Mouse (Mus musculus): ENCODE results near the gene Rbm10. TPM values are rescaled to one million over a fixed set of nuclear protein-coding genes. Genes with fewer than 3 reads are reported as not detected.

The Rbm10 gene
- 19.5 and 19.8 TPM in 2 replicates for polyA plus RNA-seq (2012; rRNA removed)

GRCm38 (mm10) chrX:20617176-20617902 is at the start of gene Rbm10, which contains the start of gene Ndufb11:
TSS of gene Rbm10 (plus strand) at chrX:20617503.
TSS of gene Ndufb11 (minus strand) at chrX:20617619.

GRCm38 (mm10) chrX:20658026-20658652 is 40.8 kb downstream of the Rbm10 start, which contains the start of gene Uba1:
TSS of gene Uba1 (plus strand) at chrX:20658326.

GRCm38 (mm10) chrX:20687519-20688067 is 70.3 kb downstream of the Rbm10 start, which contains the start of gene Cdk16:
TSS of gene Cdk16 (plus strand) at chrX:20687954.

Other genes with a start within 250 kb of the Rbm10 start
- gene Jade3, start 191.8 kb upstream of the Rbm10 start, polyA plus RNA-seq (2012; rRNA removed): 1.8 TPM in 2 replicates
- gene Rgn, start 67.7 kb upstream of the Rbm10 start, polyA plus RNA-seq (2012; rRNA removed): 288 and 463 TPM in 2 replicates
- gene Ndufb11, start 116 bp downstream of the Rbm10 start, polyA plus RNA-seq (2012; rRNA removed): 141 and 146 TPM in 2 replicates
- gene Uba1, start 40.8 kb downstream of the Rbm10 start, polyA plus RNA-seq (2012; rRNA removed): 72.0 and 81.3 TPM in 2 replicates
- 40.4 and 44.9 TPM in 2 replicates for gene Cdk16, start 70.5 kb downstream of the Rbm10 start, polyA plus RNA-seq (2012; rRNA removed)
- gene Usp11, start 86.4 kb downstream of the Rbm10 start, polyA plus RNA-seq (2012; rRNA removed): 4.0 and 4.3 TPM in 2 replicates
- 49.0 and 57.7 TPM in 2 replicates for gene Araf, start 180.3 kb downstream of the Rbm10 start, polyA plus RNA-seq (2012; rRNA removed)

All from liver, embryonic 18 days (tissue).